Mouse (Mus musculus): ENCODE data around the gene Psg23.
"Not testable (repeated sequence)": the region's sequence is repeated elsewhere in the genome, so short reads cannot be mapped to it uniquely, and the experiment has no call there.

Gene Psg23

DNA sequence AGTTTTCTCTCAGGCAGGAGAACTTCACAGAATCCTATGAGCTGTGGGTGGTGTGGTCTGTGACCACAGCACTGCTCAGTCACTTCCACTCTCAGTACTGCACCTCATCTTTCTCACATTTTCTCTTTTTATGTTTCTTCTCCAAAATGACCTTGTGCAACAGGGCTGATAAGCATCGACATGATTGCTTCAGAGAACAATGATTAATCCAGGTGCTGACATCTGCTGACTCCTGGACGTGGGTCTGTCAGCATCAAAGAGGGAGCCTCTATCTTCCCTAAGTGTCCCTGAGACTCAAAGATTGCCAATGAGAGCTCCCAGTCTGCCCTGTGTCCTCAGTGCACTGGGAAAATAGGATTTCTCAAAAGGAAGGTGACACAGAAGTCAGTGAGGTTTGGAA is at the start of gene Psg23:
TSS of gene Psg23 (minus strand) at position 101 of the 400 bp plus-strand sequence.
- DNase-seq (ENCODE audit: low read depth) = not testable (repeated sequence)

DNA sequence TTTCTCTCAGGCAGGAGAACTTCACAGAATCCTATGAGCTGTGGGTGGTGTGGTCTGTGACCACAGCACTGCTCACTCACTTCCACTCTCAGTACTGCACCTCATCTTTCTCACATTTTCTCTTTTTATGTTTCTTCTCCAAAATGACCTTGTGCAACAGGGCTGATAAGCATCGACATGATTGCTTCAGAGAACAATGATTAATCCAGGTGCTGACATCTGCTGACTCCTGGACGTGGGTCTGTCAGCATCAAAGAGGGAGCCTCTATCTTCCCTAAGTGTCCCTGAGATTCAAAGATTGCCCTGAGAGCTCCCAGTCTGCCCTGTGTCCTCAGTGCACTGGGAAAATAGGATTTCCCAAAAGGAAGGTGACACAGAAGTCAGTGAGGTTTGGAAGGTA is 40.3 kb upstream of the Psg23 start, which contains the start of gene Psg21:
TSS of gene Psg21 (minus strand) at position 101 of the 400 bp plus-strand sequence.
- DNase-seq (ENCODE audit: low read depth) = not testable (repeated sequence)

DNA sequence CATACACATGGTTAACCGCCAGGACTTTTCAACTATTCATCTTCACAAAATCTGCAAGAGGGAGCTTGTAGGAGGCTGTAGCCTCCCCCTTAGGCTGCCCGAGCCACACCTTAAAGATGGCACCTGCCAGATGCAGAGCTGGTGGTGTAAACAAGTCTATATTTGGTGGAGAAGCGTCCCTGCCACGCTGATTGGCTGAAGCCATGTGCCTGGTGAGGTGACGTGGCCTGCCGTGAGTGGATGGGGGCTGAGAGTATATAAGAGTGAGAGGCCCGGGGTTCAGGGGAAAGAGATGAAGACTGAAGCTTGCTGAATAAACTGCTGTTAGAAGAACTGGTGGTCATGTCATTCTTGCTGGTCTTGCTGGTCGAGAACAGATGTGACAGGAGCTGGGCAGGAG is 10.6 kb upstream of the Psg23 start:
- not testable (repeated sequence) for DNase-seq (ENCODE audit: low read depth)

DNA sequence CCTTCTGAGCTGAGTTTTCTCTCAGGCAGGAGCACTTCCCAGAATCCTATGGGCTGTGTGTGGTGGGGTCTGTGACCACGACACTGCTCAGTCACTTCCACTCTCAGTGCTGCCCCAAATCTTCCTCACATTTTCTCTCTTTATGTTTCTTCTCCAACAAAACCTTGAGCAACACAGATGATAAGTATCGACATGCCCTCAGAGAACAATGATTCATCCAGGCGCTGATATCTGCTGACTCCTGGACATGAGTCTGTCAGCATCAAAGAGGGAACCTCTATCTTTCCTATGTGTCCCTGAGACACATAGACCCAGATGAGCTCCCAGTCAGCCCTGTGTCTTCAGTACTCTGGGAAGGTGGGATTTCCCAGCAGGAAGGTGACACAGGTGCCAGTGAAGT is 49.1 kb downstream of the Psg23 start, which contains the start of gene Psg27:
TSS of gene Psg27 (minus strand) at position 101 of the 400 bp plus-strand sequence.
- no peak for DNase-seq (ENCODE audit: low read depth)

DNA sequence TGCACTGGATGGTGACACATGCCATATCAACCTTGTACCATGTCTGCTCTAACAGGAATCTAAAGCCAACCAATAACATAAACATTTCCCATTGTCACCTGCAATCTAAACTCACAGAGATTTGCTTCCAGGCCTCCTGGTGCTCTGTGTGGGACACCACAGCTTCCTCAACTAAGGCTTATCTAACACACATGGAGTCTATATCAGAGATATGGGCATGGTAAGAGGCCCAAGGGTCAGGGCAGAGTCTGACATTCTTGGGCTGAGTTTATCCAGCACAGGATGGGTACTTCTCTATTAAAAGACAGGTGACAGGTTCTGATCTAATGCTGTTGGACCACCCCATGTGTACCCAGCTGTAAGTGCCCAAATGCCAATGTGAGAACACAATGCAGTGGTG is 56.5 kb downstream of the Psg23 start:
- DNase-seq (ENCODE audit: low read depth) = no peak

All from induced T-regulatory cell, adult 2 months (primary cell).